Mouse (Mus musculus) midbrain, embryonic 14.5 days (tissue): ENCODE measurements at regions not wholly inside any gene's neighbourhood (a gene's known extent, or its start where the extent isn't known, plus 50 kb on each side); places are given as distances from the start of the nearest gene placed in this dataset.

Source experiments
- ATAC-seq: fragments of 200-750 bp; cut with Nextera tagmentation; 2 replicates; pipeline ENCODE4 v1.8.0; 2017; ENCODE audit warnings: moderate number of reproducible peaks, moderate library complexity; ENCODE audit not compliant: low FRiP score, low TSS enrichment
- DNase-seq: peaks from one replicate; pipeline ENCODE4 v3.0.0-alpha.2; 2015
- H3K27ac ChIP-seq: fragments of 300-500 bp; sonication (generic); replicated peaks from 2 replicates; pipeline ENCODE4 v1.5.1; 2014; ENCODE audit warnings: mild to moderate bottlenecking, low read depth, low read length, moderate library complexity
- H3K27me3 ChIP-seq: fragments of 300-500 bp; sonication (generic); 2 replicates; pipeline ENCODE4 v1.6.1; 2014; ENCODE audit warnings: low read length, control low read depth, mixed read lengths; ENCODE audit not compliant: control insufficient read depth, insufficient read depth
- H3K36me3 ChIP-seq: fragments of 300-500 bp; sonication (generic); 2 replicates; pipeline ENCODE4 v1.6.1; 2014; ENCODE audit warnings: low read length, control low read depth; ENCODE audit not compliant: control insufficient read depth, insufficient read depth
- H3K4me1 ChIP-seq: fragments of 300-500 bp; sonication (generic); 2 replicates; pipeline ENCODE4 v1.6.1; 2014; ENCODE audit warnings: mild to moderate bottlenecking, antibody characterized with exemption, low read length, control low read depth; ENCODE audit not compliant: control insufficient read depth, insufficient read depth
- H3K4me2 ChIP-seq: fragments of 300-500 bp; sonication (generic); 2 replicates; pipeline ENCODE4 v1.6.1; 2014; ENCODE audit warnings: mild to moderate bottlenecking, low read length, moderate library complexity
- H3K4me3 ChIP-seq: fragments of 300-500 bp; sonication (generic); replicated peaks from 2 replicates; pipeline ENCODE4 v1.5.1; 2014; ENCODE audit warnings: low read depth, low read length
- H3K9ac ChIP-seq: fragments of 300-500 bp; sonication (generic); replicated peaks from 2 replicates; pipeline ENCODE4 v1.6.1; 2014; ENCODE audit warnings: mild to moderate bottlenecking, low read length, moderate library complexity
- H3K9me3 ChIP-seq: fragments of 300-500 bp; sonication (generic); 2 replicates; pipeline ENCODE4 v1.6.1; 2016; ENCODE audit warnings: low read length, control low read depth, mixed read lengths; ENCODE audit not compliant: control insufficient read depth
- WGBS: fragments of 180-500 bp; shearing (Covaris S2); extraction: QIAGEN DNeasy Blood & Tissue Kit; methylation state at CpG from one replicate; pipeline ENCODE4 v1.1.7; 2014; 5-methylcytosine and 5-hydroxymethylcytosine counted together

GRCm38 (mm10) chr17:51552277-51553015, 280.6 kb downstream of the Satb1 start:
- H3K9ac ChIP-seq: no peak overlapping the region
- ATAC-seq (no peak), DNase-seq (no peak)
- H3K36me3 ChIP-seq: no peaks in the 10 kb centered on the region
- H3K4me1 ChIP-seq: no peaks in the 10 kb centered on the region
- no peaks in the 10 kb centered on the region for H3K27me3 ChIP-seq
- no peak overlapping the region for H3K4me2 ChIP-seq
- no peak overlapping the region for H3K4me3 ChIP-seq
- 92% methylated on average over 5 of the region's 5 CpGs for WGBS
- no peaks in the 10 kb centered on the region for H3K9me3 ChIP-seq
- H3K27ac ChIP-seq: no peak overlapping the region

GRCm38 (mm10) chr17:51546999-51547398, 286.1 kb downstream of the Satb1 start:
- H3K9me3 ChIP-seq: no peaks in the 10 kb centered on the region
- H3K36me3 ChIP-seq: no peaks in the 10 kb centered on the region
- H3K4me2 ChIP-seq: no peak overlapping the region
- WGBS: 62% methylated on average over 3 of the region's 3 CpGs
- H3K27me3 ChIP-seq: no peaks in the 10 kb centered on the region
- no peaks in the 10 kb centered on the region for H3K4me1 ChIP-seq
- H3K27ac ChIP-seq: no peak overlapping the region
- H3K4me3 ChIP-seq: no peak overlapping the region
- no peak overlapping the region for H3K9ac ChIP-seq
- ATAC-seq (no peak), DNase-seq (no peak)

GRCm38 (mm10) chr17:51542544-51542943, 290.5 kb downstream of the Satb1 start:
- 69% methylated on average over 2 of the region's 2 CpGs for WGBS
- H3K9me3 ChIP-seq: no peaks in the 10 kb centered on the region

GRCm38 (mm10) chr17:51534678-51535077, 298.4 kb downstream of the Satb1 start:
- peaks cover 8% of the 10 kb centered on the region; the same call in 1 of the 2 replicates for H3K4me1 ChIP-seq
- no peaks in the 10 kb centered on the region for H3K9me3 ChIP-seq
- peak overlapping the region; percentile 13; the same call in 1 of the 2 replicates for H3K4me3 ChIP-seq
- no peak overlapping the region for H3K27ac ChIP-seq
- H3K9ac ChIP-seq: peak overlapping the region; percentile 39; the same call in 1 of the 2 replicates
- no peaks in the 10 kb centered on the region for H3K27me3 ChIP-seq
- peak overlapping the region; percentile 53 for H3K4me2 ChIP-seq
- 44% methylated on average over 10 of the region's 10 CpGs for WGBS
- H3K36me3 ChIP-seq: no peaks in the 10 kb centered on the region
- peak; percentile 59; the same call in 1 of the 2 replicates for ATAC-seq
- DNase-seq: peak; percentile 36

More at GRCm38 (mm10) chr17:51542544-51542943, 290.5 kb downstream of the Satb1 start:
- Histone ChIP-seq H3K36me3 (no peaks in the 10 kb centered on the region), H3K27me3 (no peaks in the 10 kb centered on the region), H3K9ac (no peak overlapping the region), H3K4me1 (no peaks in the 10 kb centered on the region), H3K4me3 (no peak overlapping the region), H3K27ac (no peak overlapping the region), H3K4me2 (no peak overlapping the region)
- no peak for ATAC-seq
- no peak for DNase-seq

GRCm38 (mm10) chr17:51534270-51534669, 298.8 kb downstream of the Satb1 start:
- Histone ChIP-seq H3K9ac (peak overlapping the region; percentile 39; the same call in 1 of the 2 replicates), H3K4me2 (peak overlapping the region; percentile 53), H3K36me3 (no peaks in the 10 kb centered on the region), H3K4me1 (peaks cover 8% of the 10 kb centered on the region; the same call in 1 of the 2 replicates), H3K4me3 (peak overlapping the region; percentile 13; the same call in 1 of the 2 replicates), H3K9me3 (no peaks in the 10 kb centered on the region), H3K27me3 (no peaks in the 10 kb centered on the region), H3K27ac (no peak overlapping the region)
- peak; percentile 43 for DNase-seq
- peak; percentile 55; the same call in 1 of the 2 replicates for ATAC-seq
- 25% methylated on average over 14 of the region's 14 CpGs for WGBS

GRCm38 (mm10) chr17:51528161-51528560, 304.9 kb downstream of the Satb1 start:
- 94% methylated on average over 3 of the region's 3 CpGs for WGBS
- ATAC-seq: no peak
- Histone ChIP-seq H3K9ac (no peak overlapping the region), H3K36me3 (no peaks in the 10 kb centered on the region), H3K27ac (no peak overlapping the region), H3K4me1 (no peaks in the 10 kb centered on the region), H3K4me2 (no peak overlapping the region), H3K4me3 (no peak overlapping the region), H3K9me3 (no peaks in the 10 kb centered on the region), H3K27me3 (no peaks in the 10 kb centered on the region)
- DNase-seq: no peak

GRCm38 (mm10) chr17:51526881-51527280, 306.2 kb downstream of the Satb1 start:
- peak; percentile 9 for DNase-seq
- WGBS: 65% methylated on average over 7 of the region's 7 CpGs
- Histone ChIP-seq H3K9ac (no peak overlapping the region), H3K4me1 (no peaks in the 10 kb centered on the region), H3K4me3 (no peak overlapping the region), H3K4me2 (no peak overlapping the region), H3K9me3 (no peaks in the 10 kb centered on the region), H3K27ac (no peak overlapping the region), H3K36me3 (no peaks in the 10 kb centered on the region), H3K27me3 (no peaks in the 10 kb centered on the region)
- no peak for ATAC-seq

- Histone ChIP-seq H3K9me3 (no peaks in the 10 kb centered on the region), H3K4me1 (no peaks in the 10 kb centered on the region), H3K4me3 (no peak overlapping the region), H3K36me3 (no peaks in the 10 kb centered on the region), H3K27me3 (no peaks in the 10 kb centered on the region), H3K27ac (no peak overlapping the region), H3K4me2 (no peak overlapping the region), H3K9ac (no peak overlapping the region)
- ATAC-seq: no peak
- WGBS: 19% methylated on average over 5 of the region's 5 CpGs
- DNase-seq: no peak
These were observed 306.6 kb downstream of the Satb1 start for GRCm38 (mm10) chr17:51526464-51526863.

GRCm38 (mm10) chr17:51526021-51526420, 307.1 kb downstream of the Satb1 start:
- Histone ChIP-seq H3K9me3 (no peaks in the 10 kb centered on the region), H3K4me3 (no peak overlapping the region), H3K4me2 (no peak overlapping the region), H3K27ac (no peak overlapping the region), H3K36me3 (no peaks in the 10 kb centered on the region), H3K27me3 (no peaks in the 10 kb centered on the region), H3K9ac (no peak overlapping the region), H3K4me1 (no peaks in the 10 kb centered on the region)
- 49% methylated on average over 4 of the region's 4 CpGs for WGBS
- no peak for ATAC-seq
- DNase-seq: no peak
